Mouse (Mus musculus) CD8-positive naive resting alpha-beta T cell, adult 2 months (primary cell): ENCODE results near the gene Gm498.

Source experiments
- DNase-seq, 2 experiments: peaks; one replicate each; pipeline ENCODE4 v3.0.0; 2022; ENCODE audit warnings: low read depth in 2 of 2, low spot score in 2 of 2

Gene Gm498

GRCm38 (mm10) chr7:143891146-143891545 lies 24.5 kb downstream of the Gm498 start:
- DNase-seq: no peak

GRCm38 (mm10) chr7:143892361-143892760 lies 25.7 kb downstream of the Gm498 start:
- no peak for DNase-seq

GRCm38 (mm10) chr7:143900667-143901066 lies 34.0 kb downstream of the Gm498 start:
- DNase-seq: no peak

GRCm38 (mm10) chr7:143905176-143905575 lies 38.5 kb downstream of the Gm498 start:
- no peak for DNase-seq

- DNase-seq: no peak
These were observed 39.0 kb downstream of the Gm498 start for GRCm38 (mm10) chr7:143905606-143906005.

- DNase-seq: no peak
These were observed 47.0 kb downstream of the Gm498 start for GRCm38 (mm10) chr7:143913611-143914010.

- DNase-seq: no peak
These were observed 52.5 kb downstream of the Gm498 start for GRCm38 (mm10) chr7:143919031-143919679.

GRCm38 (mm10) chr7:143929899-143930298 lies 63.3 kb downstream of the Gm498 start:
- DNase-seq: no peak

GRCm38 (mm10) chr7:143938647-143939046 lies 72.0 kb downstream of the Gm498 start:
- no peak for DNase-seq

- no peak for DNase-seq
These were observed 72.8 kb downstream of the Gm498 start for GRCm38 (mm10) chr7:143939476-143939875.

GRCm38 (mm10) chr7:143942941-143943691 lies 76.5 kb downstream of the Gm498 start:
- no peak for DNase-seq

- DNase-seq: no peak
These were observed 77.9 kb downstream of the Gm498 start for GRCm38 (mm10) chr7:143944421-143944980.
